ENCODE assay signal across 8 mouse cellular contexts in genomic region chr11:69196766-69197165, GRCm38 (mm10). TPM values are rescaled to one million over a fixed set of nuclear protein-coding genes. Genes with fewer than 3 reads are reported as not detected.
DNase-seq lines count a peak whose midpoint lies in the region; ATAC-seq and TF ChIP-seq lines count a peak whose summit lies in the region.

No protein-coding gene starts in this region.

- no peaks in the 10 kb centered on the region for H3K36me3 ChIP-seq in lung, embryonic 14.5 days (ENCODE audit: insufficient read depth)
- no peaks in the 10 kb centered on the region for H3K36me3 ChIP-seq in hindbrain, embryonic 12.5 days
- H3K36me3 ChIP-seq in midbrain, postnatal 0 days (ENCODE audit: insufficient read depth, low read length) = no peaks in the 10 kb centered on the region

- no peak for ATAC-seq in lung, embryonic 14.5 days (ENCODE audit: insufficient read depth)
- ATAC-seq in hindbrain, embryonic 12.5 days (ENCODE audit: low FRiP score) = no peak
- no peak for ATAC-seq in midbrain, postnatal 0 days (ENCODE audit: low FRiP score)
- ATAC-seq in frontal cortex, adult (ENCODE audit: low TSS enrichment) = no peak; the same call in 1 of the 2 replicates

- no peak overlapping the region for H3K9ac ChIP-seq in lung, embryonic 14.5 days
- no peak overlapping the region; the same call in 1 of the 2 replicates for H3K9ac ChIP-seq in hindbrain, embryonic 12.5 days
- H3K9ac ChIP-seq in midbrain, postnatal 0 days (replicated peaks; ENCODE audit: low read length, poor library complexity, severe bottlenecking) = peak overlapping the region; percentile 50; the same call in 1 of the 2 replicates

- WGBS in lung, embryonic 14.5 days = 8% methylated on average over 5 of the region's 5 CpGs
- 10% methylated on average over 5 of the region's 5 CpGs for WGBS in hindbrain, embryonic 12.5 days
- WGBS in midbrain, postnatal 0 days = 12% methylated on average over 5 of the region's 5 CpGs

- H3K4me2 ChIP-seq in lung, embryonic 14.5 days = peak overlapping the region; percentile 53
- peak overlapping the region; percentile 42 for H3K4me2 ChIP-seq in hindbrain, embryonic 12.5 days (replicated peaks)
- H3K4me2 ChIP-seq in midbrain, postnatal 0 days (ENCODE audit: low read depth, low read length, poor library complexity, severe bottlenecking) = peak overlapping the region; percentile 61

- H3K4me1 ChIP-seq in lung, embryonic 14.5 days (ENCODE audit: insufficient read depth) = no peaks in the 10 kb centered on the region
- H3K4me1 ChIP-seq in hindbrain, embryonic 12.5 days = 0 out of 2 replicates have a peak, but pooled peaks cover 6% of the 10 kb centered on the region
- peaks cover 5% of the 10 kb centered on the region; the same call in 1 of the 2 replicates for H3K4me1 ChIP-seq in midbrain, postnatal 0 days (ENCODE audit: insufficient read depth, low read length)

- no peaks in the 10 kb centered on the region for H3K9me3 ChIP-seq in lung, embryonic 14.5 days (ENCODE audit: low read depth, low read length)
- no peaks in the 10 kb centered on the region for H3K9me3 ChIP-seq in hindbrain, embryonic 12.5 days (replicated peaks)
- H3K9me3 ChIP-seq in midbrain, postnatal 0 days (ENCODE audit: low read length) = no peaks in the 10 kb centered on the region

- DNase-seq in lung, embryonic 14.5 days = peak; percentile 8
- no peak for DNase-seq in lung, postnatal 4 days
- DNase-seq in cerebellum, postnatal 14 days = peak; percentile 58 to 76
- DNase-seq in midbrain, postnatal 0 days (ENCODE audit: low spot score) = peak; percentile 47
- DNase-seq in frontal cortex, adult 2 months (ENCODE audit: extremely low spot score in 1 of 2, low spot score in 1 of 2) = no peak
- no peak for DNase-seq in left cerebral cortex, adult 8-10 months (ENCODE audit: low spot score in 2 of 2)

- H3K27ac ChIP-seq in lung, embryonic 14.5 days (ENCODE audit: low read depth) = no peak overlapping the region
- no peak overlapping the region for H3K27ac ChIP-seq in hindbrain, embryonic 12.5 days
- no peak overlapping the region for H3K27ac ChIP-seq in midbrain, postnatal 0 days (ENCODE audit: low read depth, low read length)

- peak; percentile 44; the same call in 1 of the 2 replicates for TF ChIP-seq CTCF in lung, embryonic 14.5 days (IDR thresholded peaks at IDR 0.05; ENCODE audit: low read depth)
- TF ChIP-seq CTCF in midbrain, postnatal 0 days (IDR thresholded peaks at IDR 0.05) = peak; percentile 67

- no peak overlapping the region for H3K4me3 ChIP-seq in lung, embryonic 14.5 days (ENCODE audit: low read depth, low read length)
- H3K4me3 ChIP-seq in hindbrain, embryonic 12.5 days = peak overlapping the region; percentile 15; the same call in 1 of the 2 replicates
- peak overlapping the region; percentile 30 for H3K4me3 ChIP-seq in midbrain, postnatal 0 days (ENCODE audit: low read depth, low read length)

- peaks cover 24% of the 10 kb centered on the region for H3K27me3 ChIP-seq in lung, embryonic 14.5 days (ENCODE audit: insufficient read depth, low read length)
- peaks cover 32% of the 10 kb centered on the region for H3K27me3 ChIP-seq in hindbrain, embryonic 12.5 days
- peaks cover 12% of the 10 kb centered on the region; the same call in 1 of the 2 replicates for H3K27me3 ChIP-seq in midbrain, postnatal 0 days (ENCODE audit: insufficient read depth, low read length)

RNA-seq across cellular contexts. Expression of gene Alox8, which starts 0.9 kb away (rescaled TPM):
- polyA plus RNA-seq in lung, embryonic 14.5 days (2014; fragmentation: Nextera tagmentation; extraction: Ambion mirVana) = not detected in 2 replicates
- 0.06 and 0.07 TPM in 2 replicates for polyA plus RNA-seq in hindbrain, embryonic 12.5 days (2016; fragmentation: Nextera tagmentation; extraction: Ambion mirVana)
- 3.5 and 4.1 TPM in 2 replicates for total RNA-seq in midbrain, postnatal 0 days (2014; rRNA removed)
- 2.0 and 2.1 TPM in 2 replicates for polyA plus RNA-seq in midbrain, postnatal 0 days (2015; fragmentation: Nextera tagmentation; extraction: Ambion mirVana)
- polyA plus RNA-seq in frontal cortex, adult 2 months (2012; rRNA removed) = 1.6 and 1.8 TPM in 2 replicates
- total RNA-seq in left cerebral cortex, adult 8-10 months (2022) = 10 to 100 TPM in 2 of 4 experiments, 1 to 10 TPM in 2; 9.2 to 11.4 (median 10.2) TPM

RNA-seq across cellular contexts. Expression of gene Alox12b, which starts 40.0 kb away (rescaled TPM):
- not detected in 2 replicates for polyA plus RNA-seq in lung, embryonic 14.5 days (2014; fragmentation: Nextera tagmentation; extraction: Ambion mirVana)
- polyA plus RNA-seq in hindbrain, embryonic 12.5 days (2016; fragmentation: Nextera tagmentation; extraction: Ambion mirVana) = 0.12 TPM in 2 replicates
- total RNA-seq in midbrain, postnatal 0 days (2014; rRNA removed) = 1.0 and 1.5 TPM in 2 replicates
- 0.67 and 0.91 TPM in 2 replicates for polyA plus RNA-seq in midbrain, postnatal 0 days (2015; fragmentation: Nextera tagmentation; extraction: Ambion mirVana)
- 2.0 TPM in 2 replicates for polyA plus RNA-seq in frontal cortex, adult 2 months (2012; rRNA removed)
- total RNA-seq in left cerebral cortex, adult 8-10 months (2022) = 1 to 10 TPM; 5.7 to 8.9 (median 7.7) TPM

RNA-seq across cellular contexts. Expression of gene Gucy2e, which starts 40.1 kb away (rescaled TPM):
- polyA plus RNA-seq in lung, embryonic 14.5 days (2014; fragmentation: Nextera tagmentation; extraction: Ambion mirVana) = not detected in 2 replicates
- 0.04 and 0.13 TPM in 2 replicates for polyA plus RNA-seq in hindbrain, embryonic 12.5 days (2016; fragmentation: Nextera tagmentation; extraction: Ambion mirVana)
- total RNA-seq in midbrain, postnatal 0 days (2014; rRNA removed) = 1.3 and 1.4 TPM in 2 replicates
- 0.97 and 1.0 TPM in 2 replicates for polyA plus RNA-seq in midbrain, postnatal 0 days (2015; fragmentation: Nextera tagmentation; extraction: Ambion mirVana)
- 0.92 and 1.00 TPM in 2 replicates for polyA plus RNA-seq in frontal cortex, adult 2 months (2012; rRNA removed)
- 1 to 10 TPM; 1.3 to 1.8 (median 1.5) TPM for total RNA-seq in left cerebral cortex, adult 8-10 months (2022)

Comparison
In these comparisons a context has a peak if more than half of its experiments do, and no peak if none do; other contexts are left out.
1. DNase-seq: peak in lung, embryonic 14.5 days (single experiment), cerebellum, postnatal 14 days (2 of 2) and midbrain, postnatal 0 days (single experiment); none in lung, postnatal 4 days (0 of 2), frontal cortex, adult 2 months (0 of 2) and left cerebral cortex, adult 8-10 months (0 of 2).
2. Peak in every context shown above with its lines, with median percentiles within 50 percentile points of each other: H3K4me2 ChIP-seq.